Mouse (Mus musculus): ENCODE results near the gene Hspb1.

Hspb1 gene

GRCm38 (mm10) chr5:135887675-135888102 is at the start of gene Hspb1:
TSS of gene Hspb1 (plus strand) at chr5:135887919.
- DNase-seq (ENCODE audit: extremely low read depth, low read depth): no peak

GRCm38 (mm10) chr5:135841651-135842050 is 46.1 kb upstream of the Hspb1 start:
- DNase-seq (ENCODE audit: extremely low read depth, low read depth): no peak

GRCm38 (mm10) chr5:135843418-135843817 is 44.3 kb upstream of the Hspb1 start:
- peak; percentile 12 for DNase-seq (ENCODE audit: extremely low read depth, low read depth)

GRCm38 (mm10) chr5:135845676-135846320 is 41.9 kb upstream of the Hspb1 start:
- DNase-seq (ENCODE audit: extremely low read depth, low read depth): no peak

GRCm38 (mm10) chr5:135847460-135847859 is 40.3 kb upstream of the Hspb1 start:
- DNase-seq (ENCODE audit: extremely low read depth, low read depth): no peak

- no peak for DNase-seq (ENCODE audit: extremely low read depth, low read depth)
Measured at GRCm38 (mm10) chr5:135847881-135848280, 39.8 kb upstream of the Hspb1 start.

- no peak for DNase-seq (ENCODE audit: extremely low read depth, low read depth)
Measured at GRCm38 (mm10) chr5:135851024-135851423, 36.7 kb upstream of the Hspb1 start.

GRCm38 (mm10) chr5:135851481-135851880 is 36.2 kb upstream of the Hspb1 start:
- DNase-seq (ENCODE audit: extremely low read depth, low read depth): no peak

GRCm38 (mm10) chr5:135852421-135852820 is 35.3 kb upstream of the Hspb1 start:
- no peak for DNase-seq (ENCODE audit: extremely low read depth, low read depth)

- no peak for DNase-seq (ENCODE audit: extremely low read depth, low read depth)
Measured at GRCm38 (mm10) chr5:135853731-135854130, 34.0 kb upstream of the Hspb1 start.

- no peak for DNase-seq (ENCODE audit: extremely low read depth, low read depth)
Measured at GRCm38 (mm10) chr5:135855156-135855555, 32.6 kb upstream of the Hspb1 start.

GRCm38 (mm10) chr5:135866662-135867061 is 21.1 kb upstream of the Hspb1 start:
- DNase-seq (ENCODE audit: extremely low read depth, low read depth): no peak

GRCm38 (mm10) chr5:135867637-135868593 is 19.8 kb upstream of the Hspb1 start:
- no peak for DNase-seq (ENCODE audit: extremely low read depth, low read depth)

- DNase-seq (ENCODE audit: extremely low read depth, low read depth): no peak
Measured at GRCm38 (mm10) chr5:135868653-135869052, 19.1 kb upstream of the Hspb1 start.

GRCm38 (mm10) chr5:135869661-135870423 is 17.9 kb upstream of the Hspb1 start:
- no peak for DNase-seq (ENCODE audit: extremely low read depth, low read depth)

GRCm38 (mm10) chr5:135870505-135870904 is 17.2 kb upstream of the Hspb1 start:
- DNase-seq (ENCODE audit: extremely low read depth, low read depth): no peak

- no peak for DNase-seq (ENCODE audit: extremely low read depth, low read depth)
Measured at GRCm38 (mm10) chr5:135872996-135873395, 14.7 kb upstream of the Hspb1 start.

GRCm38 (mm10) chr5:135873753-135874152 is 14.0 kb upstream of the Hspb1 start:
- no peak for DNase-seq (ENCODE audit: extremely low read depth, low read depth)

GRCm38 (mm10) chr5:135877180-135877579 is 10.5 kb upstream of the Hspb1 start:
- peak; percentile 69 for DNase-seq (ENCODE audit: extremely low read depth, low read depth)

GRCm38 (mm10) chr5:135877831-135878231 is 9.9 kb upstream of the Hspb1 start:
- DNase-seq (ENCODE audit: extremely low read depth, low read depth): peak; percentile 58

GRCm38 (mm10) chr5:135879449-135880158 is 8.1 kb upstream of the Hspb1 start:
- no peak for DNase-seq (ENCODE audit: extremely low read depth, low read depth)

Measured in MEL-GATA-1-ER (cell line).